Mouse (Mus musculus) thymus, adult 2 months (tissue): Measurements from ENCODE around the gene Fam189b. TPM values are rescaled to one million over a fixed set of nuclear protein-coding genes. Genes with fewer than 3 reads are reported as not detected.

Source experiments
- DNase-seq: peaks from one replicate; pipeline ENCODE4 v3.0.0; 2021
- H3K27ac ChIP-seq: fragments of 200-500 bp; 2 replicates; pipeline ENCODE4 v1.5.1; 2012; ENCODE audit warnings: low read length, control low read depth; ENCODE audit not compliant: control insufficient read depth, insufficient read depth
- H3K27me3 ChIP-seq: fragments of 200-500 bp; 2 replicates; pipeline ENCODE4 v1.6.1; 2012; ENCODE audit warnings: mild to moderate bottlenecking, low read length, moderate library complexity, mixed read lengths; ENCODE audit not compliant: control insufficient read depth, insufficient read depth
- H3K36me3 ChIP-seq: fragments of 200-500 bp; 2 replicates; pipeline ENCODE4 v1.6.1; 2012; ENCODE audit warnings: mild to moderate bottlenecking, low read length, moderate library complexity; ENCODE audit not compliant: control insufficient read depth, insufficient read depth
- H3K4me1 ChIP-seq: fragments of 200-500 bp; replicated peaks from 2 replicates; pipeline ENCODE4 v1.6.1; 2012; ENCODE audit warnings: low read length; ENCODE audit not compliant: control insufficient read depth, insufficient read depth
- H3K4me3 ChIP-seq: fragments of 200-500 bp; 2 replicates; pipeline ENCODE4 v1.5.1; 2012; ENCODE audit warnings: mild to moderate bottlenecking, low read length, control low read depth, moderate library complexity; ENCODE audit not compliant: control insufficient read depth, insufficient read depth
- CTCF ChIP-seq: fragments of 200-500 bp; IDR thresholded peaks from 2 replicates; pipeline ENCODE4 v1.5.1; 2012; ENCODE audit warnings: mild to moderate bottlenecking, control low read depth, low read length, moderate library complexity, borderline replicate concordance; ENCODE audit not compliant: control insufficient read depth, poor library complexity, insufficient read depth; ENCODE audit errors: extremely low read depth
- POLR2A ChIP-seq: fragments of 200-500 bp; IDR thresholded peaks from 2 replicates; pipeline ENCODE4 v1.6.1; 2012; ENCODE audit warnings: mild to moderate bottlenecking, low read length, control low read depth, moderate library complexity; ENCODE audit not compliant: control insufficient read depth, poor library complexity, insufficient read depth; ENCODE audit errors: extremely low read depth
- WGBS: fragments of 180-500 bp; shearing (Covaris S2); methylation state at CpG from one replicate; pipeline ENCODE4 v1.1.7; 2018; 5-methylcytosine and 5-hydroxymethylcytosine counted together
- polyA plus RNA-seq: library from polyadenylated mRNA; depleted of rRNA; stranded (reverse); fragments of >200 nt; gene quantifications from 2 replicates; pipeline ENCODE4 v1.2.3, GENCODE M21; 2012

The Fam189b gene
- polyA plus RNA-seq, 1 experiment: 250 TPM

GRCm38 (mm10) chr3:89187197-89187596 is 4.3 kb downstream of the Fam189b start:
- TF ChIP-seq POLR2A (peak; percentile 40; the same call in 1 of the 2 replicates), CTCF (no peak)
- 26% methylated on average over 23 of the region's 23 CpGs for WGBS
- peak overlapping the region; percentile 93 for H3K27ac ChIP-seq
- peak overlapping the region; percentile 58 for H3K4me3 ChIP-seq
- DNase-seq: peak; percentile 77
- no peaks in the 10 kb centered on the region; the same call in 1 of the 2 replicates for H3K36me3 ChIP-seq
- H3K27me3 ChIP-seq: no peaks in the 10 kb centered on the region
- H3K4me1 ChIP-seq: peaks cover 67% of the 10 kb centered on the region

DNA sequence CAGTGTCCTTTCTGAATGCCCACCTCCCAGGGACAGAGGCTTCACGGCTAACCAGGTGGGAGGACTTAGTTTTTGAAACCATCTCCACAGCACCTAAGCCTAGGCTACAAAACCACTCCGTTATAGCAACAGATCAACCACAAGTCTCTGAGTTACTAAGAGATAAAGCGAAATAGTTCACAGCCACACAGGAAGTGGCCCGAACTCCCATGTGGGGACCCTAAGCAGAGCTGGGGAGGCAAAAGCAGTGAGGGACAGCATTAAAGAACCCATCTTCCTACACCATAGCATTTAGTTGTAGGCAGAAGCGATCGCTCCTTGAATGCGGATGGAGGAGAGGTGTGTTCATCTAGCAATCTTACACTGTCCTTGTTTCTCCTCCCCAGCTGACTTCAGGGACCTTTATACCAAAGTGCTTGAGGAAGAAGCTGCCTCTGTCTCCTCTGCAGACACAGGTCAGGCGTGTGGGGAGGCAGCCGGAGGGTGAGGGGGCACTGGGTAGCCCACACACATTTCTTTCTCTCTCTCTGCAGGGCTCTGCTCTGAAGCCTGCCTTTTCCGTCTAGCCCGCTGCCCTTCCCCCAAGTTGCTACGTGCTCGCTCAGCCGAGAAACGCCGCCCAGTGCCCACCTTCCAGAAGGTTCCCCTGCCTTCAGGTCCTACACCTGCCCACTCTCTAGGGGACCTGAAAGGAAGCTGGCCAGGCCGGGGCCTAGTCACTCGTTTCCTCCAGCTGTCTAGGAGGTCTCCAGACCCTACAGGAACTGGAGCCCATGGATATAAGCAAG is 4.9 kb downstream of the Fam189b start:
- WGBS: 11% methylated on average over 18 of the region's 18 CpGs
- TF ChIP-seq CTCF: no peak
- TF ChIP-seq POLR2A: no peak; the same call in 1 of the 2 replicates
- peaks cover 60% of the 10 kb centered on the region for H3K4me1 ChIP-seq
- H3K27ac ChIP-seq: peak overlapping the region; percentile 93
- H3K4me3 ChIP-seq: peak overlapping the region; percentile 58
- no peaks in the 10 kb centered on the region for H3K27me3 ChIP-seq
- H3K36me3 ChIP-seq: no peaks in the 10 kb centered on the region
- DNase-seq: peak; percentile 65

- no peaks in the 10 kb centered on the region for H3K36me3 ChIP-seq
- peaks cover 58% of the 10 kb centered on the region for H3K4me1 ChIP-seq
- H3K27ac ChIP-seq: peak overlapping the region; percentile 93
- peak overlapping the region; percentile 58 for H3K4me3 ChIP-seq
- peak; percentile 66 for DNase-seq
- no peaks in the 10 kb centered on the region for H3K27me3 ChIP-seq
- WGBS: 22% methylated on average over 12 of the region's 12 CpGs
- TF ChIP-seq CTCF (no peak), POLR2A (peak; percentile 17)
Measured at GRCm38 (mm10) chr3:89188478-89188875, 5.5 kb downstream of the Fam189b start.

GRCm38 (mm10) chr3:89190436-89190835 is 7.5 kb downstream of the Fam189b start:
- Histone ChIP-seq H3K36me3 (no peaks in the 10 kb centered on the region), H3K27ac (peak overlapping the region; percentile 99), H3K4me1 (peaks cover 40% of the 10 kb centered on the region), H3K4me3 (peak overlapping the region; percentile 30), H3K27me3 (no peaks in the 10 kb centered on the region)
- no peak for TF ChIP-seq CTCF
- TF ChIP-seq POLR2A: no peak
- WGBS: 2% methylated on average over 8 of the region's 8 CpGs
- peak; percentile 52 for DNase-seq

DNA sequence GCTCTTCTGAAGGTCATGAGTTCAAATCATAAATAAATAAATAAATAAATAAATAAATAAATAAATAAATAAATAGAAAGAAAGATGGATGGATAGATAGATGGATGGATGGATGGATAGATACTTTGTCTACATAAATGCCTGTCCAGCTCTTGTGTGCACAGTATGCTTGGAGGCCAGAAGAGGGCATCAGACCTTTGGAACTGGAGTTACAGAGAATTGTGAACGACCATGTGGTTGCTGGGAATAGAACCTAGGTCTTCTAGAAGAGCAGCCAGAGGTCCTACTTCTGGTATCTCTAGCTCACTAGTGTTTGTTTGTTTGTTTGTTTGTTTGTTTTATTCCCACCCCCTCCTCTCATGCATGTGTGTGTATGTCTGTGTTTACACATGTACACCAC is 10.4 kb downstream of the Fam189b start:
- Histone ChIP-seq H3K4me1 (peaks cover 29% of the 10 kb centered on the region), H3K27ac (no peak overlapping the region), H3K27me3 (no peaks in the 10 kb centered on the region), H3K4me3 (no peak overlapping the region), H3K36me3 (no peaks in the 10 kb centered on the region)
- WGBS: 46% methylated on average over 1 of the region's 1 CpGs
- no peak for DNase-seq
- TF ChIP-seq CTCF (no peak), POLR2A (no peak)

DNA sequence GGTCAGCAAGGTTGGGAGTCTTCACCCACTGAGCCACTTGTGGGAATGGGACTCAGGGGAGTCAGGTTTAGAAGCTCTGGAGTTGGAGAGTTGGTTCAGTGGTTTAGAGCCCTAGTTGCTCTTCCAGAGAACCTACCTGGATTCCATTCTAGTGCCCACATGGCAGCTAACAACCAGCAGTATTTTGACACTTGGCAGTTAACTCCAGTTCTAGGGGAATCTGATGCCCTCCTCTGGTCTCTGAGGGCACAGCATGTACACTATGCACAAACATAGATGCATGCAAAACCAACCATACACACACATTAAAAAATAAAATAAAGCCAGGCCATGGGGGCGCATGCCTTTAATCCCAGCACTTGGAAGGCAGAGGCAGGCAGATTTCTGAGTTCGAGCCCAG is 10.9 kb downstream of the Fam189b start:
- H3K4me1 ChIP-seq: peaks cover 24% of the 10 kb centered on the region
- no peak for TF ChIP-seq CTCF
- no peak for TF ChIP-seq POLR2A
- peak; percentile 67 for DNase-seq
- no peak overlapping the region for H3K4me3 ChIP-seq
- no peaks in the 10 kb centered on the region for H3K36me3 ChIP-seq
- 89% methylated on average over 2 of the region's 2 CpGs for WGBS
- no peak overlapping the region for H3K27ac ChIP-seq
- no peaks in the 10 kb centered on the region for H3K27me3 ChIP-seq
